Mouse (Mus musculus): ENCODE measurements around the gene Banf2. TPM values are rescaled to one million over a fixed set of nuclear protein-coding genes. Genes with fewer than 3 reads are reported as not detected.

The Banf2 gene
- polyA plus RNA-seq, 1 experiment from 2014 or later, result not detected

- Histone ChIP-seq H3K9ac (replicated peaks) (no peak overlapping the region), H3K27ac (no peak overlapping the region), H3K4me1 (replicated peaks) (no peaks in the 10 kb centered on the region; the same call in 1 of the 2 replicates), H3K4me2 (no peak overlapping the region), H3K27me3 (no peaks in the 10 kb centered on the region), H3K9me3 (no peaks in the 10 kb centered on the region), H3K36me3 (no peaks in the 10 kb centered on the region), H3K4me3 (replicated peaks) (no peak overlapping the region)
- ATAC-seq (ENCODE audit: insufficient number of reproducible peaks, insufficient read depth, low FRiP score, low TSS enrichment, low read depth), result no peak
- 90% methylated on average over 4 of the region's 4 CpGs for WGBS
Observed at GRCm38 (mm10) chr2:144069663-144070062, 36.8 kb downstream of the Banf2 start.

- Histone ChIP-seq H3K9ac (replicated peaks) (no peak overlapping the region), H3K4me3 (replicated peaks) (no peak overlapping the region), H3K4me1 (replicated peaks) (no peaks in the 10 kb centered on the region; the same call in 1 of the 2 replicates), H3K27me3 (no peaks in the 10 kb centered on the region), H3K4me2 (no peak overlapping the region), H3K36me3 (no peaks in the 10 kb centered on the region), H3K27ac (no peak overlapping the region), H3K9me3 (no peaks in the 10 kb centered on the region)
- ATAC-seq (ENCODE audit: insufficient number of reproducible peaks, insufficient read depth, low FRiP score, low TSS enrichment, low read depth), result no peak
- 53% methylated on average over 7 of the region's 7 CpGs for WGBS
Observed at GRCm38 (mm10) chr2:144070479-144070878, 37.6 kb downstream of the Banf2 start.

- Histone ChIP-seq H3K27me3 (no peaks in the 10 kb centered on the region), H3K4me1 (replicated peaks) (no peaks in the 10 kb centered on the region; the same call in 1 of the 2 replicates), H3K9ac (replicated peaks) (no peak overlapping the region), H3K4me2 (no peak overlapping the region), H3K36me3 (no peaks in the 10 kb centered on the region), H3K27ac (no peak overlapping the region), H3K4me3 (replicated peaks) (no peak overlapping the region), H3K9me3 (no peaks in the 10 kb centered on the region)
- ATAC-seq (ENCODE audit: insufficient number of reproducible peaks, insufficient read depth, low FRiP score, low TSS enrichment, low read depth), result no peak
- WGBS, result 41% methylated on average over 7 of the region's 7 CpGs
Observed at GRCm38 (mm10) chr2:144072642-144073041, 39.8 kb downstream of the Banf2 start.

GRCm38 (mm10) chr2:144074059-144074458 lies 41.2 kb downstream of the Banf2 start:
- WGBS, result 93% methylated on average over 5 of the region's 5 CpGs

GRCm38 (mm10) chr2:144076625-144077024 lies 43.8 kb downstream of the Banf2 start:
- 82% methylated on average over 2 of the region's 2 CpGs for WGBS
- Histone ChIP-seq H3K4me2 (no peak overlapping the region), H3K36me3 (no peaks in the 10 kb centered on the region), H3K27ac (no peak overlapping the region), H3K9me3 (no peaks in the 10 kb centered on the region), H3K9ac (replicated peaks) (no peak overlapping the region), H3K4me3 (replicated peaks) (no peak overlapping the region), H3K4me1 (replicated peaks) (no peaks in the 10 kb centered on the region), H3K27me3 (no peaks in the 10 kb centered on the region)
- no peak for ATAC-seq (ENCODE audit: insufficient number of reproducible peaks, insufficient read depth, low FRiP score, low TSS enrichment, low read depth)

More at GRCm38 (mm10) chr2:144074059-144074458, 41.2 kb downstream of the Banf2 start:
- H3K4me1 ChIP-seq (replicated peaks), result no peaks in the 10 kb centered on the region; the same call in 1 of the 2 replicates
- no peak overlapping the region for H3K4me2 ChIP-seq
- no peaks in the 10 kb centered on the region for H3K9me3 ChIP-seq
- no peaks in the 10 kb centered on the region for H3K27me3 ChIP-seq
- H3K9ac ChIP-seq (replicated peaks), result no peak overlapping the region
- no peak for ATAC-seq (ENCODE audit: insufficient number of reproducible peaks, insufficient read depth, low FRiP score, low TSS enrichment, low read depth)
- no peak overlapping the region for H3K4me3 ChIP-seq (replicated peaks)
- H3K36me3 ChIP-seq, result no peaks in the 10 kb centered on the region
- H3K27ac ChIP-seq, result no peak overlapping the region

- H3K4me2 ChIP-seq, result no peak overlapping the region
- no peaks in the 10 kb centered on the region for H3K27me3 ChIP-seq
- no peaks in the 10 kb centered on the region for H3K4me1 ChIP-seq (replicated peaks)
- no peak overlapping the region for H3K27ac ChIP-seq
- whole genome bisulfite sequencing, result 41% methylated on average over 3 of the region's 3 CpGs
- no peak for ATAC-seq (ENCODE audit: insufficient number of reproducible peaks, insufficient read depth, low FRiP score, low TSS enrichment, low read depth)
- H3K9ac ChIP-seq (replicated peaks), result no peak overlapping the region
- H3K4me3 ChIP-seq (replicated peaks), result no peak overlapping the region
- no peaks in the 10 kb centered on the region for H3K9me3 ChIP-seq
- H3K36me3 ChIP-seq, result no peaks in the 10 kb centered on the region
Observed at GRCm38 (mm10) chr2:144078897-144079296, 46.0 kb downstream of the Banf2 start.

- Histone ChIP-seq H3K27me3 (no peaks in the 10 kb centered on the region), H3K4me1 (replicated peaks) (peaks cover 22% of the 10 kb centered on the region), H3K4me2 (no peak overlapping the region), H3K4me3 (replicated peaks) (no peak overlapping the region), H3K9me3 (no peaks in the 10 kb centered on the region), H3K9ac (replicated peaks) (no peak overlapping the region), H3K36me3 (no peaks in the 10 kb centered on the region), H3K27ac (peak overlapping the region; percentile 29; the same call in 1 of the 2 replicates)
- WGBS, result 29% methylated on average over 18 of the region's 18 CpGs
- no peak for ATAC-seq (ENCODE audit: insufficient number of reproducible peaks, insufficient read depth, low FRiP score, low TSS enrichment, low read depth)
Observed at GRCm38 (mm10) chr2:144086183-144086847, 53.5 kb downstream of the Banf2 start.

- peaks cover 22% of the 10 kb centered on the region for H3K4me1 ChIP-seq (replicated peaks)
- no peaks in the 10 kb centered on the region for H3K27me3 ChIP-seq
- no peak overlapping the region for H3K4me3 ChIP-seq (replicated peaks)
- ATAC-seq (ENCODE audit: insufficient number of reproducible peaks, insufficient read depth, low FRiP score, low TSS enrichment, low read depth), result no peak
- H3K9ac ChIP-seq (replicated peaks), result no peak overlapping the region
- 43% methylated on average over 9 of the region's 9 CpGs for WGBS
- H3K9me3 ChIP-seq, result no peaks in the 10 kb centered on the region
- no peak overlapping the region for H3K4me2 ChIP-seq
- no peak overlapping the region for H3K27ac ChIP-seq
- no peaks in the 10 kb centered on the region for H3K36me3 ChIP-seq
Observed at GRCm38 (mm10) chr2:144087899-144088584, 55.2 kb downstream of the Banf2 start.

- Histone ChIP-seq H3K4me2 (no peak overlapping the region), H3K27me3 (no peaks in the 10 kb centered on the region), H3K4me3 (replicated peaks) (no peak overlapping the region), H3K4me1 (replicated peaks) (peaks cover 12% of the 10 kb centered on the region; the same call in 1 of the 2 replicates), H3K9ac (replicated peaks) (no peak overlapping the region), H3K36me3 (no peaks in the 10 kb centered on the region), H3K9me3 (no peaks in the 10 kb centered on the region), H3K27ac (no peak overlapping the region)
- WGBS, result 85% methylated on average over 4 of the region's 4 CpGs
- no peak for ATAC-seq (ENCODE audit: insufficient number of reproducible peaks, insufficient read depth, low FRiP score, low TSS enrichment, low read depth)
Observed at GRCm38 (mm10) chr2:144092767-144093166, 59.9 kb downstream of the Banf2 start.

- Histone ChIP-seq H3K4me1 (replicated peaks) (0 out of 2 replicates have a peak, but pooled peaks cover 5% of the 10 kb centered on the region), H3K27me3 (no peaks in the 10 kb centered on the region), H3K4me3 (replicated peaks) (no peak overlapping the region), H3K9ac (replicated peaks) (no peak overlapping the region), H3K9me3 (no peaks in the 10 kb centered on the region), H3K36me3 (no peaks in the 10 kb centered on the region), H3K4me2 (no peak overlapping the region), H3K27ac (no peak overlapping the region)
- WGBS, result 66% methylated on average over 1 of the region's 1 CpGs
- ATAC-seq (ENCODE audit: insufficient number of reproducible peaks, insufficient read depth, low FRiP score, low TSS enrichment, low read depth), result no peak
Observed at GRCm38 (mm10) chr2:144094721-144095120, 61.9 kb downstream of the Banf2 start.

- no peaks in the 10 kb centered on the region for H3K36me3 ChIP-seq
- ATAC-seq (ENCODE audit: insufficient number of reproducible peaks, insufficient read depth, low FRiP score, low TSS enrichment, low read depth), result no peak
- no peaks in the 10 kb centered on the region for H3K27me3 ChIP-seq
- 71% methylated on average over 13 of the region's 13 CpGs for WGBS
- H3K27ac ChIP-seq, result no peak overlapping the region
- H3K4me1 ChIP-seq (replicated peaks), result peaks cover 10% of the 10 kb centered on the region; the same call in 1 of the 2 replicates
- no peak overlapping the region for H3K4me3 ChIP-seq (replicated peaks)
- no peak overlapping the region for H3K4me2 ChIP-seq
- no peaks in the 10 kb centered on the region for H3K9me3 ChIP-seq
- no peak overlapping the region for H3K9ac ChIP-seq (replicated peaks)
Observed at GRCm38 (mm10) chr2:144101463-144101961, 68.7 kb downstream of the Banf2 start.

Data from limb, embryonic 12.5 days (tissue).